Mouse (Mus musculus) Patski (cell line): ENCODE results near the gene Unc5c. TPM values are rescaled to one million over a fixed set of nuclear protein-coding genes. Genes with fewer than 3 reads are reported as not detected.

Source experiments
- ATAC-seq: fragments of 100-300 bp; one replicate; pipeline ENCODE4 v1.8.0; 2021
- CTCF ChIA-PET: fragments of 350-600 bp; sonication (Branson Sonifier 250); formaldehyde crosslinking; loops from one replicate; lab custom pipeline; 2022; ENCODE audit warnings: inconsistent platforms; lab: Charles Lee
- POLR2A ChIA-PET: fragments of 350-600 bp; sonication (Branson Sonifier 250); formaldehyde crosslinking; loops from one replicate; lab custom pipeline; 2022; ENCODE audit warnings: antibody characterized with exemption, inconsistent platforms; lab: Charles Lee
- DNase-seq: peaks from one replicate; pipeline ENCODE4 v3.0.0-alpha.2; 2011; ENCODE audit warnings: low read depth, low spot score
- H3K27me3 ChIP-seq: fragments of 371-371 bp; one replicate; pipeline ENCODE4 v1.5.1; 2021
- CTCF ChIP-seq: fragments of 100-300 bp; IDR thresholded peaks from one replicate; pipeline ENCODE4 v1.5.1; 2021
- in situ Hi-C: fragments of 300-500 bp; cut with MboI; formaldehyde crosslinking; loops from 3 replicates; pipeline ENCODE4 v1.11.1; 2018; ENCODE audit warnings: low pct_unique_long_range_greater_than_20kb, mixed read lengths
- polyA plus RNA-seq: library from polyadenylated mRNA; unstranded; gene quantifications from one replicate; pipeline ENCODE4 v1.2.3, GENCODE M21; 2021

Gene Unc5c
- polyA plus RNA-seq, 1 experiment from 2014 or later: under 0.01 TPM

GRCm38 (mm10) chr3:141557072-141557471 is 92.1 kb downstream of the Unc5c start:
- DNase-seq (no peak), ATAC-seq (no peak)
- H3K27me3 ChIP-seq: no peaks in the 10 kb centered on the region
- no peak for TF ChIP-seq CTCF
- in situ Hi-C loops: no loop called here
- POLR2A ChIA-PET: no interaction called here
- CTCF ChIA-PET: no interaction called here

- no peaks in the 10 kb centered on the region for H3K27me3 ChIP-seq
- ATAC-seq (no peak), DNase-seq (no peak)
- in situ Hi-C loops: no loop called here
- POLR2A ChIA-PET: no interaction called here
- TF ChIP-seq CTCF: no peak
- CTCF ChIA-PET: no interaction called here
Measured at GRCm38 (mm10) chr3:141575076-141575688, 110.2 kb downstream of the Unc5c start.

- ATAC-seq (no peak), DNase-seq (no peak)
- in situ Hi-C loops: no loop called here
Measured at GRCm38 (mm10) chr3:141577382-141577781, 112.4 kb downstream of the Unc5c start.

GRCm38 (mm10) chr3:141581190-141581891 is 116.3 kb downstream of the Unc5c start:
- TF ChIP-seq CTCF: no peak
- ChIA-PET POLR2A (interaction anchor here (0.7 kb wide), 1 partner anchor 771 kb away, joined by 3 read pairs; no protein-coding TSS in a partner anchor), CTCF (interaction anchor here (0.8 to 1.0 kb wide), 3 partner anchors 9 to 257 kb away, joined by 3 read pairs; no protein-coding TSS in a partner anchor)
- ATAC-seq (no peak), DNase-seq (no peak)
- H3K27me3 ChIP-seq: no peaks in the 10 kb centered on the region
- in situ Hi-C loops: no loop called here

More at GRCm38 (mm10) chr3:141577382-141577781, 112.4 kb downstream of the Unc5c start:
- POLR2A ChIA-PET: no interaction called here
- H3K27me3 ChIP-seq: no peaks in the 10 kb centered on the region
- no peak for TF ChIP-seq CTCF
- CTCF ChIA-PET: no interaction called here

GRCm38 (mm10) chr3:141581892-141582214 is 116.8 kb downstream of the Unc5c start:
- in situ Hi-C loops: no loop called here
- ChIA-PET CTCF (interaction anchor here (0.8 kb wide), 2 partner anchors 9 to 13 kb away, joined by 3 read pairs; no protein-coding TSS in a partner anchor), POLR2A (no interaction called here)
- no peaks in the 10 kb centered on the region for H3K27me3 ChIP-seq
- DNase-seq (no peak), ATAC-seq (no peak)
- no peak for TF ChIP-seq CTCF

- ATAC-seq: no peak
- H3K27me3 ChIP-seq: no peaks in the 10 kb centered on the region
- in situ Hi-C loops: no loop called here
- ChIA-PET CTCF (no interaction called here), POLR2A (no interaction called here)
- no peak for DNase-seq
- no peak for TF ChIP-seq CTCF
Measured at GRCm38 (mm10) chr3:141583180-141583579, 118.2 kb downstream of the Unc5c start.

- no peak for DNase-seq
- no peak for ATAC-seq
- in situ Hi-C loops: no loop called here
- ChIA-PET CTCF (interaction anchor here (0.8 to 1.5 kb wide), 2 partner anchors 19 to 26 kb away, joined by 3 to 5 read pairs; no protein-coding TSS in a partner anchor), POLR2A (no interaction called here)
- no peak for TF ChIP-seq CTCF
- no peaks in the 10 kb centered on the region for H3K27me3 ChIP-seq
Measured at GRCm38 (mm10) chr3:141589392-141590012, 124.5 kb downstream of the Unc5c start.

GRCm38 (mm10) chr3:141593249-141593648 is 128.2 kb downstream of the Unc5c start:
- no peak for DNase-seq
- POLR2A ChIA-PET: no interaction called here
- no peak for ATAC-seq
- CTCF ChIA-PET: interaction anchor here (1.1 kb wide), 1 partner anchor 9 kb away, joined by 3 read pairs; no protein-coding TSS in a partner anchor
- H3K27me3 ChIP-seq: no peaks in the 10 kb centered on the region
- in situ Hi-C loops: no loop called here
- TF ChIP-seq CTCF: no peak

- no peak for ATAC-seq
Measured at GRCm38 (mm10) chr3:141594120-141594519, 129.1 kb downstream of the Unc5c start.

GRCm38 (mm10) chr3:141595073-141595472 is 130.1 kb downstream of the Unc5c start:
- DNase-seq: no peak
- CTCF ChIA-PET: interaction anchor here (1.4 kb wide), 1 partner anchor 20 kb away, joined by 3 read pairs; no protein-coding TSS in a partner anchor
- in situ Hi-C loops: no loop called here
- H3K27me3 ChIP-seq: no peaks in the 10 kb centered on the region
- no peak for TF ChIP-seq CTCF
- no peak for ATAC-seq
- POLR2A ChIA-PET: no interaction called here

More at GRCm38 (mm10) chr3:141594120-141594519, 129.1 kb downstream of the Unc5c start:
- TF ChIP-seq CTCF: no peak
- H3K27me3 ChIP-seq: no peaks in the 10 kb centered on the region
- no peak for DNase-seq
- in situ Hi-C loops: no loop called here
- POLR2A ChIA-PET: no interaction called here
- CTCF ChIA-PET: no interaction called here
